Mouse (Mus musculus) MEL (cell line): ENCODE measurements around the gene Cacna1f. TPM values are rescaled to one million over a fixed set of nuclear protein-coding genes. Genes with fewer than 3 reads are reported as not detected.

Source experiments
- DNase-seq: peaks from one replicate; pipeline ENCODE4 v3.0.0; 2011; ENCODE audit warnings: low read depth, low spot score
- H3K27ac ChIP-seq: 2 replicates; pipeline ENCODE4 v1.5.1; 2012; ENCODE audit warnings: low read depth, mild to moderate bottlenecking, control low read depth, low read length, moderate library complexity; ENCODE audit not compliant: control insufficient read depth
- H3K27me3 ChIP-seq, 2 experiments: fragments of 150-350 bp in 1 of 2; sonication (generic) in 1 of 2; 2 replicates each; pipeline ENCODE4 v1.6.1; 2012; ENCODE audit warnings: low read length in 2 of 2, mild to moderate bottlenecking in 2 of 2, improper control_type of control experiment in 1 of 2, moderate library complexity in 1 of 2; ENCODE audit not compliant: insufficient read depth in 2 of 2, control insufficient read depth in 1 of 2
- H3K36me3 ChIP-seq, 2 experiments: 2 replicates each; pipeline ENCODE4 v1.6.1; 2012 to 2014; ENCODE audit warnings: low read length in 2 of 2, improper control_type of control experiment in 1 of 2, inconsistent platforms in 1 of 2, mild to moderate bottlenecking in 1 of 2; ENCODE audit not compliant: insufficient read depth in 2 of 2, control insufficient read depth in 1 of 2
- H3K4me1 ChIP-seq, 2 experiments: fragments of 150-350 bp in 1 of 2; sonication (generic) in 1 of 2; 2 replicates each; pipeline ENCODE4 v1.6.1; 2012; ENCODE audit warnings: low read length in 2 of 2, improper control_type of control experiment in 1 of 2, mild to moderate bottlenecking in 1 of 2; ENCODE audit not compliant: insufficient read depth in 2 of 2, control insufficient read depth in 1 of 2
- H3K4me3 ChIP-seq, 2 experiments: fragments of 150-350 bp in 1 of 2; sonication (generic) in 1 of 2; 2 replicates each; pipeline ENCODE4 v1.5.1; 2012; ENCODE audit warnings: low read depth in 2 of 2, low read length in 2 of 2, mild to moderate bottlenecking in 2 of 2, moderate library complexity in 2 of 2, control low read depth in 1 of 2, improper control_type of control experiment in 1 of 2; ENCODE audit not compliant: control insufficient read depth in 1 of 2, insufficient read depth in 1 of 2
- H3K79me2 ChIP-seq: 2 replicates; pipeline ENCODE4 v1.6.1; 2012; ENCODE audit warnings: mild to moderate bottlenecking, low read length, moderate library complexity; ENCODE audit not compliant: control insufficient read depth, poor library complexity, insufficient read depth
- H3K9ac ChIP-seq: 2 replicates; pipeline ENCODE4 v1.6.1; 2012; ENCODE audit warnings: low read depth, mild to moderate bottlenecking, control low read depth, low read length, moderate library complexity; ENCODE audit not compliant: control insufficient read depth, poor library complexity, severe bottlenecking
- H3K9me3 ChIP-seq: fragments of 150-350 bp; sonication (generic); replicated peaks from 2 replicates; pipeline ENCODE4 v1.6.1; 2012; ENCODE audit warnings: mild to moderate bottlenecking, low read length, improper control_type of control experiment, moderate library complexity; ENCODE audit not compliant: insufficient read depth
- BHLHE40 ChIP-seq: IDR thresholded peaks from 2 replicates; pipeline ENCODE4 v1.6.1; 2012; ENCODE audit warnings: low read depth, mild to moderate bottlenecking, inconsistent platforms, low read length, improper control_type of control experiment, borderline replicate concordance
- CHD2 ChIP-seq: IDR thresholded peaks from 2 replicates; pipeline ENCODE4 v1.6.1; 2011; ENCODE audit warnings: low read length, improper control_type of control experiment
- CTCF ChIP-seq, 3 experiments: IDR thresholded peaks in 2 of 3; conservative IDR thresholded peaks in 1 of 3; 2 replicates each; pipeline ENCODE4 v1.5.1; 2011 to 2012; ENCODE audit warnings: low read length in 3 of 3, low read depth in 2 of 3, mild to moderate bottlenecking in 2 of 3, improper control_type of control experiment in 1 of 3, inconsistent platforms in 1 of 3, mixed read lengths in 1 of 3, moderate library complexity in 1 of 3; ENCODE audit not compliant: control insufficient read depth in 1 of 3, insufficient read depth in 1 of 3, poor library complexity in 1 of 3, severe bottlenecking in 1 of 3
- ELF1 ChIP-seq: IDR thresholded peaks from 2 replicates; pipeline ENCODE4 v1.6.1; 2014; ENCODE audit warnings: low read depth, mild to moderate bottlenecking, inconsistent platforms, low read length, improper control_type of control experiment, moderate library complexity
- EP300 ChIP-seq, 2 experiments: IDR thresholded peaks; 2 replicates each; pipeline ENCODE4 v1.6.1; 2011; ENCODE audit warnings: improper control_type of control experiment in 2 of 2, low read length in 2 of 2, low read depth in 1 of 2, mild to moderate bottlenecking in 1 of 2
- ETS1 ChIP-seq: IDR thresholded peaks from 2 replicates; pipeline ENCODE4 v1.6.1; 2012; ENCODE audit warnings: low read depth, mild to moderate bottlenecking, inconsistent platforms, low read length, improper control_type of control experiment, moderate library complexity
- GABPA ChIP-seq: IDR thresholded peaks from 2 replicates; pipeline ENCODE4 v1.6.1; 2012; ENCODE audit warnings: low read depth, mild to moderate bottlenecking, inconsistent platforms, low read length, improper control_type of control experiment, moderate library complexity
- HCFC1 ChIP-seq: IDR thresholded peaks from 2 replicates; pipeline ENCODE4 v1.6.1; 2012; ENCODE audit warnings: low read depth, mild to moderate bottlenecking, inconsistent platforms, low read length, improper control_type of control experiment, moderate library complexity
- KAT2A ChIP-seq: conservative IDR thresholded peaks from 2 replicates; pipeline ENCODE4 v1.6.1; 2012; ENCODE audit warnings: low read depth, low read length, improper control_type of control experiment, inconsistent platforms
- MEF2A ChIP-seq: IDR thresholded peaks from 2 replicates; pipeline ENCODE4 v1.6.1; 2014; ENCODE audit warnings: low read depth, mild to moderate bottlenecking, inconsistent platforms, low read length, improper control_type of control experiment; ENCODE audit not compliant: poor library complexity, insufficient replicate concordance, severe bottlenecking; ENCODE audit errors: extremely low read depth
- MYC ChIP-seq: IDR thresholded peaks from 2 replicates; pipeline ENCODE4 v1.6.1; 2011; ENCODE audit warnings: low read depth, mild to moderate bottlenecking, low read length, improper control_type of control experiment, moderate library complexity
- NRF1 ChIP-seq: IDR thresholded peaks from 2 replicates; pipeline ENCODE4 v1.6.1; 2014; ENCODE audit warnings: low read depth, mild to moderate bottlenecking, inconsistent platforms, low read length, improper control_type of control experiment, moderate library complexity; ENCODE audit not compliant: poor library complexity, insufficient read depth, severe bottlenecking
- POLR2A ChIP-seq, 2 experiments: IDR thresholded peaks; 2 replicates each; pipeline ENCODE4 v1.6.1; 2011 to 2012; ENCODE audit warnings: low read length in 2 of 2, mild to moderate bottlenecking in 2 of 2, control low read depth in 1 of 2, improper control_type of control experiment in 1 of 2, low read depth in 1 of 2, moderate library complexity in 1 of 2; ENCODE audit not compliant: control insufficient read depth in 1 of 2, insufficient read depth in 1 of 2, poor library complexity in 1 of 2
- POLR2AphosphoS2 ChIP-seq: IDR thresholded peaks from 2 replicates; pipeline ENCODE4 v1.6.1; 2011; ENCODE audit warnings: low read length, improper control_type of control experiment
- POLR2AphosphoS5 ChIP-seq: IDR thresholded peaks from 2 replicates; pipeline ENCODE4 v1.6.1; 2012; ENCODE audit warnings: low read depth, borderline replicate concordance, mild to moderate bottlenecking, inconsistent platforms, low read length, moderate library complexity, mixed read lengths
- RAD21 ChIP-seq: IDR thresholded peaks from 2 replicates; pipeline ENCODE4 v1.6.1; 2011; ENCODE audit warnings: mild to moderate bottlenecking, low read depth, low read length, improper control_type of control experiment
- SIN3A ChIP-seq: IDR thresholded peaks from 2 replicates; pipeline ENCODE4 v1.6.1; 2012; ENCODE audit warnings: low read length, improper control_type of control experiment, inconsistent platforms
- SMC3 ChIP-seq: IDR thresholded peaks from 2 replicates; pipeline ENCODE4 v1.6.1; 2011; ENCODE audit warnings: low read depth, low read length, improper control_type of control experiment
- TAL1 ChIP-seq: IDR thresholded peaks from 2 replicates; pipeline ENCODE4 v1.6.1; 2012; ENCODE audit warnings: mild to moderate bottlenecking, inconsistent platforms, low read length, moderate library complexity, mixed read lengths
- USF1 ChIP-seq: IDR thresholded peaks from 2 replicates; pipeline ENCODE4 v1.6.1; 2014; ENCODE audit warnings: low read depth, mild to moderate bottlenecking, inconsistent platforms, low read length, improper control_type of control experiment, moderate library complexity
- USF2 ChIP-seq, 2 experiments: IDR thresholded peaks; 2 replicates each; pipeline ENCODE4 v1.6.1; 2011 to 2012; ENCODE audit warnings: improper control_type of control experiment in 2 of 2, low read length in 2 of 2, borderline replicate concordance in 1 of 2, inconsistent platforms in 1 of 2, low read depth in 1 of 2, mild to moderate bottlenecking in 1 of 2; ENCODE audit not compliant: insufficient read depth in 1 of 2
- ZC3H11A ChIP-seq: IDR thresholded peaks from 2 replicates; pipeline ENCODE4 v1.6.1; 2012; ENCODE audit warnings: low read depth, mild to moderate bottlenecking, inconsistent platforms, low read length, improper control_type of control experiment
- ZKSCAN1 ChIP-seq: IDR thresholded peaks from 2 replicates; pipeline ENCODE4 v1.6.1; 2012; ENCODE audit warnings: low read depth, mild to moderate bottlenecking, inconsistent platforms, low read length, improper control_type of control experiment, moderate library complexity
- ZMIZ1 ChIP-seq: IDR thresholded peaks from 2 replicates; pipeline ENCODE4 v1.6.1; 2012; ENCODE audit warnings: low read depth, mild to moderate bottlenecking, inconsistent platforms, low read length, improper control_type of control experiment, moderate library complexity
- polyA plus RNA-seq, 2 experiments: library from polyadenylated mRNA; stranded (reverse) in 1 of 2; unstranded in 1 of 2; fragments of >175 nt in 1 of 2; fragments of >200 nt in 1 of 2; gene quantifications; 2 replicates each; pipeline versions ENCODE4 v1.2.1 to v1.2.4; 2012; ENCODE audit warnings: low replicate concordance in 2 of 2, low read depth in 1 of 2; ENCODE audit not compliant: insufficient read length in 2 of 2, insufficient read depth in 1 of 2, missing spikeins in 1 of 2
- total RNA-seq: library from RNA; depleted of rRNA; stranded (reverse); fragments of 300-350 nt; gene quantifications from 2 replicates; pipeline ENCODE4 v1.2.3, GENCODE M21; 2012; rRNA removed

Cacna1f gene
- 0.03 TPM in 1 of 2 replicates, not detected in the other for total RNA-seq
- under 1 TPM in 1 of 2 experiments, not detected in 1; 0.17 TPM for polyA plus RNA-seq

- Histone ChIP-seq H3K79me2 (peaks cover 5% of the 10 kb centered on the region; the same call in 1 of the 2 replicates), H3K36me3 (peaks cover 0 to 5% of the 10 kb centered on the region in 2 experiments; a peak in 3 of 4 replicates), H3K9ac (no peak within 1 kb of the TSS; the same call in 1 of the 2 replicates), H3K27ac (no peak within 1 kb of the TSS), H3K9me3 (no peaks in the 10 kb centered on the region), H3K27me3 (peaks cover 0 to 4% of the 10 kb centered on the region in 2 experiments; a peak in 1 of 4 replicates), H3K4me1 (peaks cover 0 to 12% of the 10 kb centered on the region in 2 experiments; a peak in 2 of 4 replicates), H3K4me3 (no peak within 1 kb of the TSS)
- TF ChIP-seq CTCF (IDR thresholded peaks at IDR 0.05 in 2 of 3, conservative IDR thresholded peaks at IDR 0.05 in 1 of 3; ENCODE audit: control insufficient read depth in 1 of 3, insufficient read depth in 1 of 3, low read depth in 2 of 3, low read length in 3 of 3, poor library complexity in 1 of 3, severe bottlenecking in 1 of 3) (no peak), ZC3H11A (no peak), HCFC1 (no peak), POLR2AphosphoS5 (no peak), CHD2 (no peak), SMC3 (no peak), TAL1 (no peak), BHLHE40 (no peak), POLR2A (IDR thresholded peaks at IDR 0.05; ENCODE audit: control insufficient read depth in 1 of 2, insufficient read depth in 1 of 2, low read depth in 1 of 2, low read length in 2 of 2, poor library complexity in 1 of 2) (no peak), EP300 (IDR thresholded peaks at IDR 0.05; ENCODE audit: low read depth in 1 of 2, low read length in 2 of 2) (no peak), ZMIZ1 (no peak), KAT2A (no peak), ELF1 (no peak), SIN3A (no peak), USF2 (IDR thresholded peaks at IDR 0.05; ENCODE audit: borderline replicate concordance in 1 of 2, insufficient read depth in 1 of 2, low read depth in 1 of 2, low read length in 2 of 2) (no peak), MEF2A (no peak), ZKSCAN1 (no peak), USF1 (no peak)
- no peak for DNase-seq
Measured at GRCm38 (mm10) chrX:7606783-7607182, at the start of gene Cacna1f. TSS of gene Cacna1f (plus strand) at chrX:7607083.

GRCm38 (mm10) chrX:7563076-7563475, 43.8 kb upstream of the Cacna1f start:
- peaks cover 6 to 11% of the 10 kb centered on the region in 2 experiments for H3K4me1 ChIP-seq
- no peak overlapping the region for H3K4me3 ChIP-seq
- H3K27ac ChIP-seq: no peak overlapping the region
- no peak overlapping the region for H3K9ac ChIP-seq
- no peak for TF ChIP-seq POLR2AphosphoS2
- no peak for TF ChIP-seq EP300 (IDR thresholded peaks at IDR 0.05; ENCODE audit: low read depth in 1 of 2, low read length in 2 of 2)
- no peak for TF ChIP-seq SMC3
- TF ChIP-seq CHD2: no peak
- no peak for TF ChIP-seq ZMIZ1
- no peak for TF ChIP-seq ZC3H11A
- no peak for TF ChIP-seq GABPA
- no peak for TF ChIP-seq ETS1
- TF ChIP-seq RAD21: no peak
- TF ChIP-seq MYC: no peak
- no peak for TF ChIP-seq SIN3A
- no peak for TF ChIP-seq NRF1
- H3K27me3 ChIP-seq: no peaks in the 10 kb centered on the region
- H3K79me2 ChIP-seq: no peaks in the 10 kb centered on the region
- H3K9me3 ChIP-seq: no peaks in the 10 kb centered on the region
- DNase-seq: peak; percentile 51
- H3K36me3 ChIP-seq: peaks cover 0 to 9% of the 10 kb centered on the region in 2 experiments; a peak in 2 of 4 replicates
